Mouse (Mus musculus) stomach, postnatal 0 days (tissue): Measurements from ENCODE around the gene Mdga1. TPM values are rescaled to one million over a fixed set of nuclear protein-coding genes. Genes with fewer than 3 reads are reported as not detected.
A peak's percentile ranks its signal among the peaks of the same experiment; 100 is the strongest.

Experiments used
- ATAC-seq: fragments of 200-750 bp; cut with Nextera tagmentation; 2 replicates; pipeline ENCODE4 v1.8.0; 2017; ENCODE audit not compliant: low FRiP score, low TSS enrichment
- DNase-seq: peaks from one replicate; pipeline ENCODE4 v3.0.0-alpha.2; 2016; ENCODE audit warnings: low spot score
- H3K27ac ChIP-seq: fragments of 300-500 bp; sonication (generic); replicated peaks from 2 replicates; pipeline ENCODE4 v1.5.1; 2014; ENCODE audit warnings: mild to moderate bottlenecking, control low read depth
- H3K27me3 ChIP-seq: fragments of 300-500 bp; sonication (generic); 2 replicates; pipeline ENCODE4 v1.6.1; 2014; ENCODE audit warnings: low read length; ENCODE audit not compliant: control insufficient read depth, insufficient read depth
- H3K36me3 ChIP-seq: fragments of 300-500 bp; sonication (generic); 2 replicates; pipeline ENCODE4 v1.6.1; 2014; ENCODE audit warnings: low read length, mixed read lengths; ENCODE audit not compliant: control insufficient read depth, insufficient read depth
- H3K4me1 ChIP-seq: fragments of 300-500 bp; sonication (generic); replicated peaks from 2 replicates; pipeline ENCODE4 v1.6.1; 2014; ENCODE audit warnings: antibody characterized with exemption; ENCODE audit not compliant: control insufficient read depth, insufficient read depth
- H3K4me2 ChIP-seq: fragments of 300-500 bp; sonication (generic); replicated peaks from 2 replicates; pipeline ENCODE4 v1.6.1; 2014; ENCODE audit warnings: low read depth, mild to moderate bottlenecking, control low read depth, moderate library complexity
- H3K4me3 ChIP-seq: fragments of 300-500 bp; sonication (generic); 2 replicates; pipeline ENCODE4 v1.5.1; 2014; ENCODE audit warnings: low read depth, low read length, control low read depth
- H3K9ac ChIP-seq: fragments of 300-500 bp; sonication (generic); 2 replicates; pipeline ENCODE4 v1.6.1; 2014; ENCODE audit warnings: mild to moderate bottlenecking, low read length, control low read depth, mixed read lengths
- H3K9me3 ChIP-seq: fragments of 300-500 bp; sonication (generic); 2 replicates; pipeline ENCODE4 v1.6.1; 2016; ENCODE audit warnings: low read length; ENCODE audit not compliant: control insufficient read depth
- CTCF ChIP-seq: IDR thresholded peaks from 2 replicates; pipeline ENCODE4 v1.5.1; 2016; ENCODE audit warnings: antibody characterized with exemption, low read depth, mild to moderate bottlenecking, moderate library complexity
- EP300 ChIP-seq: optimal IDR thresholded peaks from 2 replicates; pipeline ENCODE3; 2016; ENCODE audit warnings: antibody characterized with exemption
- WGBS: fragments of 180-500 bp; shearing (Covaris S2); extraction: QIAGEN DNeasy Blood & Tissue Kit; methylation state at CpG from one replicate; pipeline ENCODE4 v1.1.7; 2014; 5-methylcytosine and 5-hydroxymethylcytosine counted together
- polyA plus RNA-seq: library from polyadenylated mRNA; unstranded; fragments of >200 nt; fragmentation: Nextera tagmentation; extraction: Ambion mirVana; gene quantifications from 2 replicates; pipeline ENCODE4 v1.2.1, GENCODE M21; 2015

Mdga1 gene
- polyA plus RNA-seq, 1 experiment from 2014 or later: 2.1 TPM

DNA sequence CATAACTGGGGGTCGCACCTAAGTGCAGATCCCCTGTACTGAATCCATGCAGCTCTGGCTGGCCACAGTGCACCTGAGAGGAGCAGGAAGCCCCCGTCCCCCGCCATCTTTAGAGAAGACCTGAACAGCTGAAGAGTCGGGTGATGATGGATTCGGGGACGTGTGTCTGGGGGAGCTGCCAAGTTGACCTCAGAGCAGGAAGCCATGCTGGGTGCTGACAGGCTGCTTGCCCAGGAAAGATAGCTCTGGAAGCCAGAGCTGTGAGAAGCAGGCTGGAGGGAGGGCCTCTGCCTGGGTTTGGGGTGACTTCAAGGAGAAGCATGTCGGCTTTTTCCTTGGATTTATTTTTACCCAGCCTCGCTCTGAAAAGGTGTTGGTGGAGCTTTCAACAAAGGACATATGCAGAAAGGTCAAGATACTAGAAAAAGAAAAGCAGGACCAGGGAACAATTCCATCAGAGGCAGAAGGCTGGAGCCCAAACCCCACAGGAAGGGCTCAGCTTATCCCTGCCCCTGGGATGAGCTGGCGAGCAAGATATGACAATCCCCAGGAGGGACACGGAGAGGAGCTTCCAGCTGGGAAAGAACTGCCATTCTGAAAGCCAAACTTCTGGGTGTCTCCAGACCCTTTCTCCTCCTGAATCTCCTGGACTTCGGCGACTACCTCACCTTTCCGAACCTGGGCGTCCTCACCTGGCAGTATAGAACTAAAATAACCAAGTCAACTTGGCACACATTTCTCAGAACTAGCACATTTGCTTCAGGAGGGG, 146.3 kb downstream of the Mdga1 start:
- H3K9me3 ChIP-seq: no peaks in the 10 kb centered on the region
- WGBS: 64% methylated on average over 14 of the region's 14 CpGs
- no peak for ATAC-seq

DNA sequence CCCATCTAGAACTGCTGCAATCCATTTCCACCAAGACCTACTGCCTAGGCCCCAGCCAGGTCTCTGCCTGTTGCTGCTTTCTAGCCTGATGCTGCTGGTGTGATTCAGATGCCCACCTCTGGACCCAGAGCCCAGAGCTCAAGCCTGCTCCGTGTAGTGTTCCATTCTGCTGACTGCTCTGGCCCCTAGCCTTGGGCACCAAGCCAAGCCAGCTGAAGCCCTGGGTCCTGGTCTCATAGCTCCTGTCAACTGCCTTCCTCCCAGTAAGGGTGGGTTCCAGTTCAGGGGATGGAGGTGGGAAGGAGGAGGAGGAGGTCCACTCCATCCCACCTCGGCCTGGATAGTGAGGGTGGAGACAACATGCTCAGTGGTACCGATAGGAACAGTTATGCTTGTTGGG, 150.3 kb downstream of the Mdga1 start:
- WGBS: 79% methylated on average over 3 of the region's 3 CpGs

More for the DNA sequence above, 146.3 kb downstream of the Mdga1 start:
- Histone ChIP-seq H3K4me2 (no peak overlapping the region), H3K4me1 (no peaks in the 10 kb centered on the region), H3K4me3 (no peak overlapping the region), H3K27ac (no peak overlapping the region), H3K27me3 (no peaks in the 10 kb centered on the region), H3K36me3 (no peaks in the 10 kb centered on the region), H3K9ac (no peak overlapping the region)
- TF ChIP-seq EP300 (no peak), CTCF (no peak)
- no peak for DNase-seq

GRCm38 (mm10) chr17:29818989-29819388, 150.9 kb downstream of the Mdga1 start:
- no peak for TF ChIP-seq CTCF
- TF ChIP-seq EP300: no peak
- H3K9ac ChIP-seq: no peak overlapping the region
- DNase-seq: no peak
- H3K4me3 ChIP-seq: no peak overlapping the region
- 74% methylated on average over 7 of the region's 7 CpGs for WGBS
- H3K27me3 ChIP-seq: no peaks in the 10 kb centered on the region
- no peak overlapping the region for H3K27ac ChIP-seq
- no peaks in the 10 kb centered on the region; the same call in 1 of the 2 replicates for H3K4me1 ChIP-seq
- no peaks in the 10 kb centered on the region for H3K36me3 ChIP-seq
- no peak for ATAC-seq
- H3K9me3 ChIP-seq: no peaks in the 10 kb centered on the region
- H3K4me2 ChIP-seq: no peak overlapping the region

More for the DNA sequence above, 150.3 kb downstream of the Mdga1 start:
- H3K36me3 ChIP-seq: no peaks in the 10 kb centered on the region
- no peaks in the 10 kb centered on the region for H3K4me1 ChIP-seq
- ATAC-seq (no peak), DNase-seq (no peak)
- no peak for TF ChIP-seq EP300
- no peak for TF ChIP-seq CTCF
- no peak overlapping the region for H3K4me2 ChIP-seq
- H3K9me3 ChIP-seq: no peaks in the 10 kb centered on the region
- H3K27ac ChIP-seq: no peak overlapping the region
- no peak overlapping the region for H3K9ac ChIP-seq
- no peak overlapping the region for H3K4me3 ChIP-seq
- H3K27me3 ChIP-seq: no peaks in the 10 kb centered on the region

- H3K4me1 ChIP-seq: no peaks in the 10 kb centered on the region; the same call in 1 of the 2 replicates
- no peak for ATAC-seq
- no peak overlapping the region for H3K9ac ChIP-seq
- H3K4me3 ChIP-seq: no peak overlapping the region
- TF ChIP-seq EP300 (no peak), CTCF (no peak)
- H3K9me3 ChIP-seq: no peaks in the 10 kb centered on the region
- WGBS: 66% methylated on average over 11 of the region's 11 CpGs
- H3K27me3 ChIP-seq: no peaks in the 10 kb centered on the region
- no peak for DNase-seq
- H3K27ac ChIP-seq: no peak overlapping the region
- H3K4me2 ChIP-seq: no peak overlapping the region
- H3K36me3 ChIP-seq: no peaks in the 10 kb centered on the region
Measured at GRCm38 (mm10) chr17:29818264-29818945, 151.5 kb downstream of the Mdga1 start.

GRCm38 (mm10) chr17:29814758-29815157, 155.1 kb downstream of the Mdga1 start:
- DNase-seq (no peak), ATAC-seq (no peak)
- TF ChIP-seq EP300 (no peak), CTCF (no peak)
- H3K4me1 ChIP-seq: no peaks in the 10 kb centered on the region; the same call in 1 of the 2 replicates
- no peaks in the 10 kb centered on the region for H3K36me3 ChIP-seq
- H3K9me3 ChIP-seq: no peaks in the 10 kb centered on the region
- 46% methylated on average over 6 of the region's 6 CpGs for WGBS
- no peak overlapping the region for H3K27ac ChIP-seq
- no peak overlapping the region for H3K4me3 ChIP-seq
- no peaks in the 10 kb centered on the region for H3K27me3 ChIP-seq
- no peak overlapping the region for H3K9ac ChIP-seq
- no peak overlapping the region for H3K4me2 ChIP-seq

GRCm38 (mm10) chr17:29813328-29813727, 156.6 kb downstream of the Mdga1 start:
- Histone ChIP-seq H3K9ac (no peak overlapping the region), H3K36me3 (no peaks in the 10 kb centered on the region), H3K4me1 (no peaks in the 10 kb centered on the region; the same call in 1 of the 2 replicates), H3K4me2 (no peak overlapping the region), H3K27me3 (no peaks in the 10 kb centered on the region), H3K9me3 (no peaks in the 10 kb centered on the region), H3K27ac (no peak overlapping the region), H3K4me3 (no peak overlapping the region)
- TF ChIP-seq CTCF (no peak), EP300 (no peak)
- DNase-seq (peak; percentile 49), ATAC-seq (peak; percentile 80)
- 16% methylated on average over 4 of the region's 4 CpGs for WGBS
